Mouse (Mus musculus): ENCODE data around the gene Mettl1. TPM values are rescaled to one million over a fixed set of nuclear protein-coding genes. Genes with fewer than 3 reads are reported as not detected.

Mettl1 gene
- total RNA-seq, 1 experiment from 2014 or later: 16.5 TPM

Other genes with a start within 250 kb of the Mettl1 start
- 7.9 and 16.9 TPM in 2 replicates for gene Atp23, start 140.1 kb upstream of the Mettl1 start, total RNA-seq (2017)
- gene Ctdsp2, start 62.7 kb upstream of the Mettl1 start, total RNA-seq (2017): 41.1 and 46.3 TPM in 2 replicates
- 0.30 TPM in 1 of 2 replicates, not detected in the other for gene Avil, start 40.7 kb upstream of the Mettl1 start, total RNA-seq (2017)
- 23.6 and 35.5 TPM in 2 replicates for gene Tsfm, start 10.6 kb upstream of the Mettl1 start, total RNA-seq (2017)
- gene Eef1akmt3, start 99 bp downstream of the Mettl1 start, total RNA-seq (2017): not detected in 2 replicates
- gene Cyp27b1, start 6.8 kb downstream of the Mettl1 start, total RNA-seq (2017): 0.25 TPM in 1 of 2 replicates, not detected in the other
- gene March9, start 18.8 kb downstream of the Mettl1 start, total RNA-seq (2017): 0.89 and 2.2 TPM in 2 replicates
- 483 and 646 TPM in 2 replicates for gene Cdk4, start 22.1 kb downstream of the Mettl1 start, total RNA-seq (2017)
- gene Tspan31, start 28.9 kb downstream of the Mettl1 start, total RNA-seq (2017): 54.5 and 56.6 TPM in 2 replicates
- 59.3 and 89.6 TPM in 2 replicates for gene Agap2, start 33.9 kb downstream of the Mettl1 start, total RNA-seq (2017)
- 157 and 201 TPM in 2 replicates for gene Os9, start 79.7 kb downstream of the Mettl1 start, total RNA-seq (2017)
- 43.3 and 48.6 TPM in 2 replicates for gene B4galnt1, start 123.8 kb downstream of the Mettl1 start, total RNA-seq (2017)
- gene Slc26a10, start 139.2 kb downstream of the Mettl1 start, total RNA-seq (2017): 0.30 and 0.50 TPM in 2 replicates
- 8.7 and 18.4 TPM in 2 replicates for gene Arhgef25, start 148.7 kb downstream of the Mettl1 start, total RNA-seq (2017)
- gene Dtx3, start 154.3 kb downstream of the Mettl1 start, total RNA-seq (2017): 56.2 and 56.8 TPM in 2 replicates
- 14.8 and 19.7 TPM in 2 replicates for gene Pip4k2c, start 170.2 kb downstream of the Mettl1 start, total RNA-seq (2017)
- gene Kif5a, start 221.9 kb downstream of the Mettl1 start, total RNA-seq (2017): 0.94 and 1.5 TPM in 2 replicates
- 85.8 and 96.8 TPM in 2 replicates for gene Dctn2, start 225.0 kb downstream of the Mettl1 start, total RNA-seq (2017)
- 5.9 and 6.3 TPM in 2 replicates for gene Mbd6, start 247.6 kb downstream of the Mettl1 start, total RNA-seq (2017)